9 mouse cellular contexts compared by ENCODE assay signal in genomic region chr1:135734225-135734937, GRCm38 (mm10). TPM values are rescaled to one million over a fixed set of nuclear protein-coding genes. Genes with fewer than 3 reads are reported as not detected.
DNase-seq lines count a peak whose midpoint lies in the region; ATAC-seq lines count a peak whose summit lies in the region.
"Had no signal": no experiment of that assay in that cellular context is flagged by ENCODE, and none has a peak within 500 bp of the region (broad histone marks: within the 10 kb centered on the region; RNA-seq: fewer than 3 reads in every experiment).

No protein-coding gene starts in this region.

- peak; percentile 17; the same call in 1 of the 2 replicates for ATAC-seq in intestine, embryonic 16.5 days
- no peak for ATAC-seq in limb, embryonic 13.5 days (ENCODE audit: low FRiP score, low read depth)
- no peak for ATAC-seq in megakaryocyte progenitor cell, adult 5-6 weeks (replicated peaks; ENCODE audit: poor library complexity)

- H3K4me2 ChIP-seq in intestine, embryonic 16.5 days (ENCODE audit: low read depth, low read length) = 0 out of 2 replicates have a peak overlapping the region, but pooled peaks have one; percentile 7
- peak overlapping the region; percentile 14; the same call in 1 of the 2 replicates for H3K4me2 ChIP-seq in limb, embryonic 13.5 days (replicated peaks)

- no peaks in the 10 kb centered on the region for H3K9me3 ChIP-seq in intestine, embryonic 16.5 days (ENCODE audit: control insufficient read depth, low read length)
- H3K9me3 ChIP-seq in limb, embryonic 13.5 days = no peaks in the 10 kb centered on the region

- no peaks in the 10 kb centered on the region for H3K27me3 ChIP-seq in intestine, embryonic 16.5 days (replicated peaks; ENCODE audit: control insufficient read depth, insufficient read depth, low read length)
- no peaks in the 10 kb centered on the region for H3K27me3 ChIP-seq in limb, embryonic 13.5 days

- H3K36me3 ChIP-seq in intestine, embryonic 16.5 days (ENCODE audit: control insufficient read depth, insufficient read depth, low read length) = 0 out of 2 replicates have a peak, but pooled peaks cover 3% of the 10 kb centered on the region
- H3K36me3 ChIP-seq in limb, embryonic 13.5 days = 0 out of 2 replicates have a peak, but pooled peaks cover 2% of the 10 kb centered on the region

- peaks cover 65% of the 10 kb centered on the region for H3K4me1 ChIP-seq in intestine, embryonic 16.5 days (ENCODE audit: control insufficient read depth, insufficient read depth, low read length)
- peaks cover 81% of the 10 kb centered on the region for H3K4me1 ChIP-seq in limb, embryonic 13.5 days

- H3K4me3 ChIP-seq in intestine, embryonic 16.5 days (ENCODE audit: low read length) = no peak overlapping the region; the same call in 1 of the 2 replicates
- no peak overlapping the region for H3K4me3 ChIP-seq in limb, embryonic 13.5 days

- peak overlapping the region; percentile 48 for H3K9ac ChIP-seq in intestine, embryonic 16.5 days (ENCODE audit: low read depth, low read length)
- H3K9ac ChIP-seq in limb, embryonic 13.5 days = no peak overlapping the region

- DNase-seq in urinary bladder, postnatal 14 days (ENCODE audit: low spot score) = peak; percentile 55
- DNase-seq in urinary bladder, adult 18-20 months (ENCODE audit: low spot score in 2 of 2) = no peak
- peak; percentile 70 to 77 for DNase-seq in heart, adult 18-20 months
- DNase-seq in right cerebral cortex, postnatal 14 days = peak; percentile 46
- no peak for DNase-seq in ovary, postnatal 36 days (ENCODE audit: low spot score)

- H3K27ac ChIP-seq in intestine, embryonic 16.5 days (ENCODE audit: low read length) = peak overlapping the region; percentile 92
- H3K27ac ChIP-seq in limb, embryonic 13.5 days = no peak overlapping the region

- 33% methylated on average over 6 of the region's 7 CpGs for WGBS in intestine, embryonic 16.5 days
- 49% methylated on average over 5 of the region's 7 CpGs for WGBS in limb, embryonic 13.5 days

RNA-seq across cellular contexts. Expression of gene Csrp1, which starts 14.5 kb away (rescaled TPM):
- total RNA-seq in heart, adult 18-20 months (2021) = 10 to 100 TPM; 47.0 to 51.1 TPM
- 215 TPM in 2 replicates for polyA plus RNA-seq in intestine, embryonic 16.5 days (2015; fragmentation: Nextera tagmentation; extraction: Ambion mirVana)
- polyA plus RNA-seq in limb, embryonic 13.5 days (2015; fragmentation: Nextera tagmentation; extraction: Ambion mirVana) = 74.0 and 77.5 TPM in 2 replicates
- 103 and 106 TPM in 2 replicates for total RNA-seq in megakaryocyte progenitor cell, adult 5-6 weeks (2015)
- 104 and 113 TPM in 2 replicates for total RNA-seq in megakaryocyte progenitor cell, adult 5-6 weeks (2017)

RNA-seq across cellular contexts. Expression of gene Phlda3, which starts 31.5 kb away (rescaled TPM):
- 10 to 100 TPM; 11.0 to 11.7 TPM for total RNA-seq in heart, adult 18-20 months (2021)
- 36.2 and 36.6 TPM in 2 replicates for polyA plus RNA-seq in intestine, embryonic 16.5 days (2015; fragmentation: Nextera tagmentation; extraction: Ambion mirVana)
- 56.6 and 62.8 TPM in 2 replicates for polyA plus RNA-seq in limb, embryonic 13.5 days (2015; fragmentation: Nextera tagmentation; extraction: Ambion mirVana)
- total RNA-seq in megakaryocyte progenitor cell, adult 5-6 weeks (2015) = 0.61 and 1.1 TPM in 2 replicates
- not detected in 2 replicates for total RNA-seq in megakaryocyte progenitor cell, adult 5-6 weeks (2017)
- total RNA-seq: hematopoietic stem cell, adult 5-6 weeks had no signal

RNA-seq across cellular contexts. Expression of gene Tnni1, which starts 44.9 kb away (rescaled TPM):
- total RNA-seq in heart, adult 18-20 months (2021) = 1 to 10 TPM; 1.5 to 1.7 TPM
- 6.4 and 8.7 TPM in 2 replicates for polyA plus RNA-seq in intestine, embryonic 16.5 days (2015; fragmentation: Nextera tagmentation; extraction: Ambion mirVana)
- polyA plus RNA-seq in limb, embryonic 13.5 days (2015; fragmentation: Nextera tagmentation; extraction: Ambion mirVana) = 241 and 246 TPM in 2 replicates
- not detected in 2 replicates for total RNA-seq in megakaryocyte progenitor cell, adult 5-6 weeks (2015)
- total RNA-seq in megakaryocyte progenitor cell, adult 5-6 weeks (2017) = not detected in 2 replicates
- total RNA-seq: hematopoietic stem cell, adult 5-6 weeks had no signal

Comparison
In these comparisons a context has a peak if more than half of its experiments do, and no peak if none do; other contexts are left out.
1. DNase-seq: peak in urinary bladder, postnatal 14 days (single experiment), heart, adult 18-20 months (2 of 2) and right cerebral cortex, postnatal 14 days (single experiment); none in urinary bladder, adult 18-20 months (0 of 2) and ovary, postnatal 36 days (single experiment).
2. RNA of gene Phlda3, which starts 31.5 kb away (total RNA-seq): 11.0 to 11.7 TPM in heart, adult 18-20 months; 0.61 to 1.1 TPM in megakaryocyte progenitor cell, adult 5-6 weeks; every median in the first group is over 4 times any median in the second.